Mouse (Mus musculus) effector memory CD4-positive, alpha-beta T cell, adult 5 months (primary cell): ENCODE results near the gene Gm4353. TPM values are rescaled to one million over a fixed set of nuclear protein-coding genes. Genes with fewer than 3 reads are reported as not detected.

Source experiments
- polyA plus RNA-seq: library from polyadenylated mRNA; unstranded; fragments of 100-300 nt; shearing (Covaris generic); gene quantifications from one replicate; pipeline ENCODE4 v1.2.1, GENCODE M21; 2017

Gm4353 gene
- polyA plus RNA-seq, result 0.51 TPM

DNA sequence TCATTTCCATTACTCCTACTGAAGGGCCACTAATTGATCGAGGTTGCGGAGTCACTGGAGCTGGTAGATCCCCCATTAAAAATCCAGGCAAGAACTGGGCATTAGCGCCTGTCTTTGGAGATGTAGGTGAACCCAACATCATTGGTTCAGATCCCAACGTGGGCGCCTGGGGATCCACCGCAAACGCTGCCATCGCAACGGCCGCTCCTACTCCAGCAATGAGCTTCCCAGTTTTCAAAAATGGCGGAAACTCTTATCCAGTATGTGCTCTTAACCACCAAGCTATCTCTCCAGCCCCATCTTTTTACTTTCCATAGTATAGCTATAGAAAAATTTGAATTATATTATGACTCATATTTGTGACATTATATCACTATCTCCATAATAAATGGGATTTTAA, at the start of gene Gm4353:
Gm4353 (minus strand) TSS at position 270 of the 400 bp plus-strand sequence.

DNA sequence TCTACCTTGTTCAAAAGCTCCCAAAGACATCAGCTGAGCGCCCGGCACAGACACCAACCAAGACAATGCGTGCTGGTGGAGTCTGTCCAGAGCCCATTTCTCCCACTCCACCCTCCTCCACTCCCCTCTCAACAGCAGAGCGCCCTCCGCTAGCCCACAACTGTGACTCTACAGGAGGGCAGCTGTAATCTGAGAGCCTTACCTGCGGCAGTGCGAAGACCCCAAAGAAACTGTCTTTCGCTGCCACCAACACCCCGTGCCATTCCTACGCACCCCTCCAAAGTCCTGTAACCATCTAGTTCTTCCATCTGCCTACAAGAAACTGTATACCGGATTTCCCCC, 45.3 kb downstream of the Gm4353 start, which contains the start of gene 1110004F10Rik:
1110004F10Rik (plus strand) TSS at position 202 of the 342 bp plus-strand sequence.

DNA sequence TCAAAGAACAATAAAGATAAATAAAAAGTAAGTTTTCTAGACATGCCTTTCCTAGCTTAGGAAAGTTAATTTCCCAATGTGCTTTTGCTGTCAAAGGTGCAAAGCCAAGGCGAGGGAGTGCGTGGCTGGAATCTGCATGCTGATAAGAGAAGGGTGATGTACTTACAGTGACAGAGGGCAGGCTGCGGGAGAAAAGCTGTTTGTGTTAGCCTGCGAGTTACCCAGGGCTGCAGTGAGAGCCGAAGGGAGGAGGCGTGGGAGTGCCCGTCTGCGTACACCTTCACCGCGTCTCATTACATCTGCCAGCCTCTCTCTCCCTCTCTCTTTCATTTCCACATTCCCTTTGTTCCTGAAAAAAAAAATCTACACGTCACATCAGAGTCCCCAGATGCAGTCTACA, 45.9 kb downstream of the Gm4353 start, which contains the start of gene Sox6:
Sox6 (minus strand) TSS at position 286 of the 400 bp plus-strand sequence.

Other genes with a start within 250 kb of the Gm4353 start
- not detected for gene Sox6, start 45.8 kb downstream of the Gm4353 start, polyA plus RNA-seq
- gene 1110004F10Rik, start 45.2 kb downstream of the Gm4353 start, polyA plus RNA-seq, result 156 TPM
- 17.6 TPM for gene Plekha7, start 223.7 kb upstream of the Gm4353 start, polyA plus RNA-seq
- 802 TPM for gene Rps13, start 249.6 kb upstream of the Gm4353 start, polyA plus RNA-seq